Mouse (Mus musculus) liver, adult 2 months (tissue): ENCODE data around the gene Kctd20. TPM values are rescaled to one million over a fixed set of nuclear protein-coding genes. Genes with fewer than 3 reads are reported as not detected.

ENCODE experiments used
- DNase-seq: peaks from one replicate; pipeline ENCODE4 v3.0.0-alpha.2; 2011; ENCODE audit warnings: low read depth, low spot score; ENCODE audit errors: extremely low read depth
- H3K27ac ChIP-seq: fragments of 200-500 bp; replicated peaks from 2 replicates; pipeline ENCODE4 v1.5.1; 2012; ENCODE audit warnings: low read depth, mild to moderate bottlenecking, control low read depth, inconsistent platforms, low read length; ENCODE audit not compliant: insufficient read depth
- H3K27me3 ChIP-seq: fragments of 200-500 bp; 2 replicates; pipeline ENCODE4 v1.6.1; 2012; ENCODE audit warnings: mild to moderate bottlenecking, moderate library complexity, low read length, inconsistent platforms; ENCODE audit not compliant: control insufficient read depth, insufficient read depth
- H3K36me3 ChIP-seq: fragments of 200-500 bp; 2 replicates; pipeline ENCODE4 v1.6.1; 2012; ENCODE audit warnings: low read length, inconsistent platforms; ENCODE audit not compliant: control insufficient read depth, insufficient read depth
- H3K4me1 ChIP-seq: fragments of 200-500 bp; 2 replicates; pipeline ENCODE4 v1.6.1; 2011; ENCODE audit warnings: low read length; ENCODE audit not compliant: control insufficient read depth, insufficient read depth
- H3K4me3 ChIP-seq: fragments of 200-500 bp; 2 replicates; pipeline ENCODE4 v1.5.1; 2011; ENCODE audit warnings: low read depth, mild to moderate bottlenecking, control low read depth, low read length, moderate library complexity; ENCODE audit not compliant: insufficient read depth
- H3K79me2 ChIP-seq: fragments of 200-500 bp; 2 replicates; pipeline ENCODE4 v1.6.1; 2012; ENCODE audit warnings: inconsistent platforms, mild to moderate bottlenecking, low read length, moderate library complexity; ENCODE audit not compliant: control insufficient read depth, insufficient read depth
- H3K9ac ChIP-seq: fragments of 200-500 bp; 2 replicates; pipeline ENCODE4 v1.6.1; 2012; ENCODE audit warnings: low read depth, mild to moderate bottlenecking, control low read depth, inconsistent platforms, low read length
- CTCF ChIP-seq: fragments of 200-500 bp; IDR thresholded peaks from 2 replicates; pipeline ENCODE4 v1.5.1; 2011; ENCODE audit warnings: low read depth, low read length, control low read depth
- POLR2A ChIP-seq: fragments of 200-500 bp; IDR thresholded peaks from 2 replicates; pipeline ENCODE4 v1.6.1; 2011; ENCODE audit warnings: low read length, control low read depth; ENCODE audit not compliant: insufficient read depth; ENCODE audit errors: extremely low read depth
- WGBS: fragments of 180-500 bp; shearing (Covaris S2); methylation state at CpG from one replicate; pipeline ENCODE4 v1.1.7; 2018; 5-methylcytosine and 5-hydroxymethylcytosine counted together
- polyA plus RNA-seq: library from polyadenylated mRNA; depleted of rRNA; stranded (reverse); fragments of >200 nt; gene quantifications from 2 replicates; pipeline ENCODE4 v1.2.3, GENCODE M21; 2012
- total RNA-seq: library from RNA; depleted of rRNA; stranded (reverse); fragments of >200 nt; gene quantifications from 2 replicates; pipeline ENCODE4 v1.2.3, GENCODE M21; 2014

Kctd20 gene
- total and polyA plus RNA-seq, 2 experiments = 17.9 to 24.0 TPM

- H3K9ac ChIP-seq = no peak overlapping the region
- H3K4me1 ChIP-seq = peaks cover 10% of the 10 kb centered on the region
- no peaks in the 10 kb centered on the region for H3K79me2 ChIP-seq
- WGBS = 34% methylated on average over 7 of the region's 7 CpGs
- H3K27ac ChIP-seq = no peak overlapping the region
- no peak overlapping the region for H3K4me3 ChIP-seq
- no peaks in the 10 kb centered on the region for H3K27me3 ChIP-seq
- TF ChIP-seq CTCF (peak; percentile 70), POLR2A (no peak)
- peak; percentile 79 for DNase-seq
- H3K36me3 ChIP-seq = no peaks in the 10 kb centered on the region
Observed at GRCm38 (mm10) chr17:28910139-28910538, 41.6 kb upstream of the Kctd20 start.

GRCm38 (mm10) chr17:28913200-28913599 is 38.5 kb upstream of the Kctd20 start:
- Histone ChIP-seq H3K27ac (no peak overlapping the region), H3K79me2 (no peaks in the 10 kb centered on the region), H3K27me3 (no peaks in the 10 kb centered on the region), H3K4me1 (peaks cover 10% of the 10 kb centered on the region), H3K9ac (no peak overlapping the region), H3K4me3 (no peak overlapping the region), H3K36me3 (no peaks in the 10 kb centered on the region)
- TF ChIP-seq CTCF = no peak
- TF ChIP-seq POLR2A = no peak
- peak; percentile 85 for DNase-seq
- 15% methylated on average over 5 of the region's 5 CpGs for WGBS

- 48% methylated on average over 6 of the region's 6 CpGs for WGBS
- H3K79me2 ChIP-seq = no peaks in the 10 kb centered on the region
- DNase-seq = peak; percentile 35
- peaks cover 10% of the 10 kb centered on the region for H3K4me1 ChIP-seq
- no peaks in the 10 kb centered on the region for H3K27me3 ChIP-seq
- no peak overlapping the region for H3K9ac ChIP-seq
- H3K27ac ChIP-seq = no peak overlapping the region
- no peaks in the 10 kb centered on the region for H3K36me3 ChIP-seq
- no peak overlapping the region for H3K4me3 ChIP-seq
- TF ChIP-seq POLR2A (no peak), CTCF (no peak)
Observed at GRCm38 (mm10) chr17:28913940-28914339, 37.8 kb upstream of the Kctd20 start.

- DNase-seq = no peak
- Histone ChIP-seq H3K27me3 (no peaks in the 10 kb centered on the region), H3K79me2 (no peaks in the 10 kb centered on the region), H3K27ac (no peak within 1 kb of the TSS), H3K4me3 (no peak within 1 kb of the TSS), H3K36me3 (no peaks in the 10 kb centered on the region), H3K4me1 (peaks cover 6% of the 10 kb centered on the region), H3K9ac (no peak within 1 kb of the TSS)
- WGBS = 87% methylated on average over 12 of the region's 12 CpGs
- TF ChIP-seq POLR2A (no peak), CTCF (no peak)
Observed at GRCm38 (mm10) chr17:28915060-28915628, 36.6 kb upstream of the Kctd20 start, which contains the start of gene 4930539E08Rik. TSS of gene 4930539E08Rik (minus strand) at chr17:28915324.

- Histone ChIP-seq H3K79me2 (no peaks in the 10 kb centered on the region), H3K36me3 (no peaks in the 10 kb centered on the region), H3K27me3 (no peaks in the 10 kb centered on the region), H3K4me3 (no peak overlapping the region), H3K9ac (no peak overlapping the region), H3K27ac (no peak overlapping the region), H3K4me1 (peaks cover 6% of the 10 kb centered on the region)
- no peak for DNase-seq
- TF ChIP-seq CTCF (no peak), POLR2A (no peak)
- WGBS = 100% methylated on average over 1 of the region's 1 CpGs
Observed at GRCm38 (mm10) chr17:28916520-28916919, 35.2 kb upstream of the Kctd20 start.

- WGBS = 78% methylated on average over 8 of the region's 8 CpGs
- Histone ChIP-seq H3K36me3 (no peaks in the 10 kb centered on the region), H3K27me3 (no peaks in the 10 kb centered on the region), H3K4me1 (no peaks in the 10 kb centered on the region), H3K79me2 (no peaks in the 10 kb centered on the region), H3K9ac (no peak overlapping the region), H3K4me3 (no peak overlapping the region; the same call in 1 of the 2 replicates), H3K27ac (no peak overlapping the region)
- TF ChIP-seq POLR2A (no peak), CTCF (no peak)
- no peak for DNase-seq
Observed at GRCm38 (mm10) chr17:28921086-28921485, 30.7 kb upstream of the Kctd20 start.
